ENCODE assay signal across 8 mouse cellular contexts in the genomic region with DNA sequence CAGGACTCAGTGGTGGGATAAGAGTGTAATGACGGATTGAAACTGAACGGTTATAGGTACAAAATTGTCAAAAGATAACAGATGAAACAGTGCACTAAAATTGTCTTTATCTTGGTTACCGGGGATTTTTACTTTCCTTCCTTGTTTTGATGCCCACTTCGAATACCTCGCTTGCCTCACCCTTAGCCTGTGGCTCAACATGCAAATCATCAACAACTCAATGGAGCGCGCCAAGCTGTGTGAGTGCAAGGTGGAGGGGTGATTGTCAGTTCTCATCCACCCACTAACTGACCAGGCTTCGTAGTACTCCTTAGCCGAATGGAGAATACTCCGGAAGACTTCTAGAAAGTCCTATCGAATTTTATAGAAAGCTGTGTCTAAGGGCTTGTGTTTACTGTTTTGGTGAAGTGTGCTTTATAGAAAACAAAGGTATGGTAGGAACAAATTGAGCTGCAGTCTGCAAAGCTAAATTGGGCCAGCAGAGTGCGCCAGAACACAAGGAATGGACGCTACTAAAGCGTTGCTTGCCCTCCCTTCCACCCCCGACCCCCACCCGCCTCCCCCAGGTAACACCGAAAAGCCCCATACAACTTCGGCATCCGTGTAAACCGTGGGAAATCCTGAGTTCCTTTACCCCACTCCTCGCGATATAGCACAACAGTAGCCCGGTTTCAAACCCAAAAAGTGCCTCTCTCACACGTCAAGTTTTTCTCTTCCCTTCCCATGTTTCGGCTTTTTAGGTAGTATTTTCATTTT.
A peak's percentile ranks its signal among the peaks of the same experiment; 100 is the strongest.
DNase-seq lines count a peak whose midpoint lies in the region; ATAC-seq and TF ChIP-seq lines count a peak whose summit lies in the region.

No protein-coding gene starts in this region.

- H3K27me3 ChIP-seq in intestine, postnatal 0 days (replicated peaks; ENCODE audit: control insufficient read depth, insufficient read depth, low read length): no peaks in the 10 kb centered on the region
- H3K27me3 ChIP-seq in liver, embryonic 16.5 days (ENCODE audit: control insufficient read depth, insufficient read depth, low read depth, low read length): no peaks in the 10 kb centered on the region
- no peaks in the 10 kb centered on the region for H3K27me3 ChIP-seq in neural tube, embryonic 12.5 days (replicated peaks)

- intact Hi-C loops in left cerebral cortex, adult 2 months (cut with DNase I): loop anchor here (1.0 to 10.0 kb wide), 6 partner anchors 86 to 727 kb away; partner anchors contain the start of gene Ikbke
- intact Hi-C loops in gastrocnemius, postnatal 36 days (cut with DNase I): loop anchor here (2.0 kb wide), 1 partner anchor 87 kb away; no protein-coding TSS in a partner anchor

- peak; percentile 83 for TF ChIP-seq CTCF in left cerebral cortex, adult 2 months (IDR thresholded peaks at IDR 0.05)
- TF ChIP-seq CTCF in intestine, postnatal 0 days (IDR thresholded peaks at IDR 0.05; ENCODE audit: low read depth): peak; percentile 77

- peak; percentile 62 for ATAC-seq in common myeloid progenitor, adult 5-6 weeks (replicated peaks; ENCODE audit: low read depth, poor library complexity, severe bottlenecking)
- no peak for ATAC-seq in intestine, postnatal 0 days
- ATAC-seq in liver, embryonic 16.5 days (ENCODE audit: low read depth): no peak
- peak; percentile 71; the same call in 1 of the 2 replicates for ATAC-seq in neural tube, embryonic 12.5 days (ENCODE audit: low FRiP score, low read depth)

- H3K4me2 ChIP-seq in intestine, postnatal 0 days (replicated peaks; ENCODE audit: low read depth): peak overlapping the region; percentile 68
- peak overlapping the region; percentile 67 for H3K4me2 ChIP-seq in liver, embryonic 16.5 days (ENCODE audit: low read depth, low read length)
- H3K4me2 ChIP-seq in neural tube, embryonic 12.5 days (replicated peaks): peak overlapping the region; percentile 56

- H3K4me3 ChIP-seq in left cerebral cortex, adult 2 months: 0 out of 2 replicates have a peak overlapping the region, but pooled peaks have one; percentile 19
- H3K4me3 ChIP-seq in intestine, postnatal 0 days (ENCODE audit: low read depth, low read length): peak overlapping the region; percentile 32
- H3K4me3 ChIP-seq in liver, embryonic 16.5 days (ENCODE audit: low read depth, low read length): peak overlapping the region; percentile 50
- H3K4me3 ChIP-seq in neural tube, embryonic 12.5 days: peak overlapping the region; percentile 16; the same call in 1 of the 2 replicates

- H3K9ac ChIP-seq in intestine, postnatal 0 days (ENCODE audit: low read depth, low read length): no peak overlapping the region
- H3K9ac ChIP-seq in liver, embryonic 16.5 days (ENCODE audit: low read depth, low read length): peak overlapping the region; percentile 36; the same call in 1 of the 2 replicates
- H3K9ac ChIP-seq in neural tube, embryonic 12.5 days: 0 out of 2 replicates have a peak overlapping the region, but pooled peaks have one; percentile 8

- WGBS in intestine, postnatal 0 days: 22% methylated on average over 25 of the region's 25 CpGs
- 14% methylated on average over 25 of the region's 25 CpGs for whole genome bisulfite sequencing in liver, embryonic 16.5 days (ENCODE audit: insufficient replicate concordance)
- 27% methylated on average over 25 of the region's 25 CpGs for WGBS in neural tube, embryonic 12.5 days

- H3K9me3 ChIP-seq in intestine, postnatal 0 days (ENCODE audit: control insufficient read depth): no peaks in the 10 kb centered on the region
- no peaks in the 10 kb centered on the region for H3K9me3 ChIP-seq in liver, embryonic 16.5 days (replicated peaks; ENCODE audit: control insufficient read depth, low read length)
- no peaks in the 10 kb centered on the region for H3K9me3 ChIP-seq in neural tube, embryonic 12.5 days

- DNase-seq in left cerebral cortex, adult 2 months (ENCODE audit: extremely low spot score in 1 of 2, low spot score in 2 of 2): peak; percentile 25 to 49
- no peak for DNase-seq in left cerebral cortex, adult 11 months (ENCODE audit: low spot score)
- peak; percentile 9 to 43 for DNase-seq in gastrocnemius, postnatal 36 days
- DNase-seq in thymus, adult 18-20 months: peak; percentile 50 to 53

- H3K27ac ChIP-seq in left cerebral cortex, adult 2 months: no peak overlapping the region
- no peak overlapping the region for H3K27ac ChIP-seq in intestine, postnatal 0 days (ENCODE audit: low read depth, low read length)
- H3K27ac ChIP-seq in liver, embryonic 16.5 days (ENCODE audit: low read length): no peak overlapping the region
- H3K27ac ChIP-seq in neural tube, embryonic 12.5 days: no peak overlapping the region

- H3K4me1 ChIP-seq in intestine, postnatal 0 days (replicated peaks; ENCODE audit: control insufficient read depth, insufficient read depth, low read length): no peaks in the 10 kb centered on the region
- no peaks in the 10 kb centered on the region for H3K4me1 ChIP-seq in liver, embryonic 16.5 days (ENCODE audit: control insufficient read depth, low read depth, low read length)
- H3K4me1 ChIP-seq in neural tube, embryonic 12.5 days: no peaks in the 10 kb centered on the region; the same call in 1 of the 2 replicates

- H3K36me3 ChIP-seq in intestine, postnatal 0 days (ENCODE audit: control insufficient read depth, insufficient read depth): no peaks in the 10 kb centered on the region
- H3K36me3 ChIP-seq in liver, embryonic 16.5 days (ENCODE audit: control insufficient read depth, insufficient read depth): no peaks in the 10 kb centered on the region
- H3K36me3 ChIP-seq in neural tube, embryonic 12.5 days: no peaks in the 10 kb centered on the region

Comparison
In these comparisons a context has a peak if more than half of its experiments do, and no peak if none do; other contexts are left out.
1. ATAC-seq: peak in common myeloid progenitor, adult 5-6 weeks (single experiment) and neural tube, embryonic 12.5 days (single experiment); none in intestine, postnatal 0 days (single experiment) and liver, embryonic 16.5 days (single experiment).
2. Peak in every context shown above with its lines, with median percentiles within 50 percentile points of each other: H3K4me3 ChIP-seq and H3K4me2 ChIP-seq.